Mouse (Mus musculus): ENCODE data around the gene Mctp2.

GRCm38 (mm10) chr7:72071418-72072184 is 234.8 kb downstream of the Mctp2 start:
- TF ChIP-seq CTCF (IDR thresholded peaks at IDR 0.05; ENCODE audit: low read depth) (no peak), EP300 (optimal IDR thresholded peaks at IDR 0.05) (no peak)
